Comparison of ENCODE assay signal across 10 mouse cellular contexts in the genomic region with DNA sequence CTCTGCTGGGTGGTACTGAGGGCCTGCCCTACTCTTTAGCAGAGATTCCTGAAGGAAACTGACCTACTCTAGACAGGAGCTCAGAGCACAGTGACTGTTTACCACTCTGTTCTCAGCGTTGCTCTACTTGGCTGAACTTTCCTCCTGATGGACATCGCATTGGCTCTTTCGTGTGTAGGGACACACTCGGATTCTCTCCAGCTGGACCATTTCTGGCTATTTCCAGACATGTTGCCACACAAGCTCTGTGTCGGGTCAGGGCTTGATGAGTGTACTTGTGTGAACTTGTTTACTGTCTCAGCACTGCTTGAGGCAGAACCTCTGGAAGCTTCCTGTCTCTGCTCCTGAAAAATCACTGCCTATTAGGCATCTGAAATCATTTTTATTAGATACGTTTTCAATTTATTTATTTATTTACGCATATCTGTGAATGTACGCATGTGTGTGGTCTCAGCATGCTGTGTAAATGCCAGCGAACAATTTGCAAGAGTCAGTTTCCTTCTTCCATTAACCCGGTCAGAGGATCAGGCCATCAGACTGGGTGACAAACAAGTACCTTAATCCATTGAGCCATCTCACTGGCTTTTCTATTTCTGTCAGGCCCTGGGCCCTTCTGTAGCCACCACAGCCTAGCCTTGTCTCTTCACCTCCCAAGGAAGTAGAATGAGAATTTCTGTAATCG.
DNase-seq lines count a peak whose midpoint lies in the region; ATAC-seq and TF ChIP-seq lines count a peak whose summit lies in the region.
"Had no signal": no experiment of that assay in that cellular context is flagged by ENCODE, and none has a peak within 500 bp of the region (broad histone marks: within the 10 kb centered on the region; RNA-seq: fewer than 3 reads in every experiment).

No protein-coding gene starts in this region.

- H3K4me3 ChIP-seq in liver, postnatal 0 days (ENCODE audit: low read depth, low read length): no peak overlapping the region
- H3K4me3 ChIP-seq in stomach, embryonic 14.5 days (ENCODE audit: low read depth, low read length): no peak overlapping the region
- H3K4me3 ChIP-seq in forebrain, embryonic 16.5 days (replicated peaks; ENCODE audit: low read length): no peak overlapping the region

- no peak overlapping the region for H3K4me2 ChIP-seq in liver, postnatal 0 days (ENCODE audit: low read depth, low read length)
- no peak overlapping the region for H3K4me2 ChIP-seq in stomach, embryonic 14.5 days (replicated peaks; ENCODE audit: low read depth, low read length)
- H3K4me2 ChIP-seq in forebrain, embryonic 16.5 days (ENCODE audit: low read length): no peak overlapping the region

- H3K27me3 ChIP-seq in liver, postnatal 0 days (ENCODE audit: insufficient read depth, low read length): no peaks in the 10 kb centered on the region
- no peaks in the 10 kb centered on the region for H3K27me3 ChIP-seq in stomach, embryonic 14.5 days (ENCODE audit: control insufficient read depth, insufficient read depth, low read length)
- H3K27me3 ChIP-seq in forebrain, embryonic 16.5 days (replicated peaks; ENCODE audit: control insufficient read depth, insufficient read depth, low read length): no peaks in the 10 kb centered on the region

- intact Hi-C loops in heart, postnatal 10 days (cut with DNase I): no loop called here

- no peaks in the 10 kb centered on the region; the same call in 1 of the 2 replicates for H3K4me1 ChIP-seq in liver, postnatal 0 days (ENCODE audit: insufficient read depth)
- H3K4me1 ChIP-seq in stomach, embryonic 14.5 days (ENCODE audit: control insufficient read depth, insufficient read depth, low read length): peaks cover 15% of the 10 kb centered on the region; the same call in 1 of the 2 replicates
- H3K4me1 ChIP-seq in forebrain, embryonic 16.5 days (replicated peaks; ENCODE audit: control insufficient read depth, insufficient read depth, low read length): no peaks in the 10 kb centered on the region; the same call in 1 of the 2 replicates

- DNase-seq in liver, postnatal 0 days: peak; percentile 55
- DNase-seq in liver: no peak
- peak; percentile 58 to 59 for DNase-seq in heart, postnatal 10 days
- peak; percentile 80 for DNase-seq in kidney, postnatal 14 days
- no peak for DNase-seq in layer of hippocampus, adult 18-20 months (ENCODE audit: low spot score in 2 of 2)
- no peak for DNase-seq in spleen, adult 12 weeks (ENCODE audit: low spot score)
- DNase-seq: cerebellum, postnatal 36 days; midbrain, embryonic 14.5 days had no signal

- peak; percentile 82 for TF ChIP-seq EP300 in liver, postnatal 0 days (IDR thresholded peaks at IDR 0.05; ENCODE audit: low read depth)

- TF ChIP-seq CTCF in liver, postnatal 0 days (IDR thresholded peaks at IDR 0.05; ENCODE audit: low read depth): no peak

- 69% methylated on average over 11 of the region's 11 CpGs for WGBS in liver, postnatal 0 days (ENCODE audit: insufficient replicate concordance)
- 51% methylated on average over 11 of the region's 11 CpGs for WGBS in stomach, embryonic 14.5 days
- WGBS in forebrain, embryonic 16.5 days: 89% methylated on average over 11 of the region's 11 CpGs

- no peaks in the 10 kb centered on the region for H3K36me3 ChIP-seq in liver, postnatal 0 days (replicated peaks; ENCODE audit: insufficient read depth, low read length)
- H3K36me3 ChIP-seq in stomach, embryonic 14.5 days (ENCODE audit: control insufficient read depth, insufficient read depth, low read length): no peaks in the 10 kb centered on the region
- H3K36me3 ChIP-seq in forebrain, embryonic 16.5 days (ENCODE audit: control insufficient read depth, insufficient read depth): no peaks in the 10 kb centered on the region

- ATAC-seq in liver, postnatal 0 days: peak; percentile 98
- peak; percentile 68; the same call in 1 of the 2 replicates for ATAC-seq in stomach, embryonic 14.5 days (ENCODE audit: insufficient number of reproducible peaks, insufficient read depth, low FRiP score, low read depth)
- ATAC-seq in forebrain, embryonic 16.5 days: no peak

- no peak overlapping the region for H3K9ac ChIP-seq in liver, postnatal 0 days (replicated peaks)
- no peak overlapping the region for H3K9ac ChIP-seq in stomach, embryonic 14.5 days (replicated peaks; ENCODE audit: low read depth, low read length)
- H3K9ac ChIP-seq in forebrain, embryonic 16.5 days (replicated peaks; ENCODE audit: low read depth, low read length): no peak overlapping the region

- peak overlapping the region; percentile 77 for H3K27ac ChIP-seq in liver, postnatal 0 days (ENCODE audit: low read depth)
- H3K27ac ChIP-seq in stomach, embryonic 14.5 days (ENCODE audit: low read length): peak overlapping the region; percentile 34
- H3K27ac ChIP-seq in forebrain, embryonic 16.5 days (ENCODE audit: low read length): no peak overlapping the region

- H3K9me3 ChIP-seq in liver, postnatal 0 days (ENCODE audit: low read length): no peaks in the 10 kb centered on the region
- no peaks in the 10 kb centered on the region for H3K9me3 ChIP-seq in stomach, embryonic 14.5 days (ENCODE audit: control insufficient read depth, low read depth, low read length)
- no peaks in the 10 kb centered on the region for H3K9me3 ChIP-seq in forebrain, embryonic 16.5 days (ENCODE audit: control insufficient read depth, low read length)

Comparison
In these comparisons a context has a peak if more than half of its experiments do, and no peak if none do; other contexts are left out.
1. DNase-seq: peak in liver, postnatal 0 days (single experiment), heart, postnatal 10 days (2 of 2) and kidney, postnatal 14 days (single experiment); none in liver (single experiment), layer of hippocampus, adult 18-20 months (0 of 2) and spleen, adult 12 weeks (single experiment).